Mouse (Mus musculus) neutrophil, adult 5-6 weeks (primary cell): ENCODE data around the gene Carhsp1. TPM values are rescaled to one million over a fixed set of nuclear protein-coding genes. Genes with fewer than 3 reads are reported as not detected.

ENCODE experiments used
- ATAC-seq: fragments of 151-379, 151-347 bp; 2 replicates; pipeline ENCODE4 v1.8.0; 2017; ENCODE audit warnings: mild to moderate bottlenecking, moderate TSS enrichment; ENCODE audit not compliant: insufficient number of reproducible peaks, poor library complexity, low FRiP score, severe bottlenecking; ENCODE audit errors: extremely low read depth
- total RNA-seq: library from RNA; stranded (forward); fragments of 200-1000 nt; gene quantifications from 2 replicates; pipeline ENCODE4 v1.2.3, GENCODE M21; 2017

Gene Carhsp1
- 75.4 and 77.4 TPM in 2 replicates for total RNA-seq

DNA sequence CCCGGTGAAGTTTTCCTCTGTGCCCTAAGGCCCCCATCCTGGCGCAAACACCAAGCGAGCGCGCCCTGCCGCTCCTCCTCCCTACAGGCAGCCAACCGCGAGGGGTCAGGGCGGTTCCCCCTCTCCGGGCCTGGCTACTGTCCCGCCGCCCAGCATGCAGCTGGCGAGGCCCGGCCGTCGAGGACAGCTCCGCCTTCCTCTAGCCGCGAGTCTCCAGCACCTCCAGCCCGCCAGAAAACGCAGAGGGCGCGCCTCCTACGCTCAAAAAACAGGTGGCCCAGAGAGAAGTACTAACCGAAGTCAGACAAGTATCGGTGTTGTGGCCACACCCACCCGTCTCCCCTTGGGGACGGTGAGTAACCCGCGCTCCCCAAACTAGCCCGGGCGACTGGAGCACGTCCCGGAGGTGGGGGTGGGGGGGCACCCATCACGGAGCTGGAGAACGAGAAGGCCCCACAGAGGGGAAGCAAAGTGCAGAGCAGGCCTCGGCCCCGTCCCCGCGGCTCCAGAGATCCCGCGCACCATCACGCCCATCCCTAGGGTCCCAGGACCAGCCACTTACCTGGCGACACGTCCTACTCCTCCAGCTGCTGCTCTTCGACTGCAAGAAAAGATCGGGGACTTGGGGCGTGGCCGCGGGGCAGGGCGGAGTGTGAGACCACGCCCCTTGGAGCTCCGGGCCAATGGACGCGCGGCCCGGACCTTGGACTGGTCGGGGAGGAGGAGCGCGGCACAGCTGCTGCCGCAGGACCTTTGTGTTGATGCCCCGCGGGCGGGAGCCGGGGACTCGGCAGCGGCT lies at the start of gene Carhsp1:
Gene Carhsp1, minus strand, starts transcription at position 605 of the 799 bp plus-strand sequence.
- ATAC-seq = peak; percentile 73

DNA sequence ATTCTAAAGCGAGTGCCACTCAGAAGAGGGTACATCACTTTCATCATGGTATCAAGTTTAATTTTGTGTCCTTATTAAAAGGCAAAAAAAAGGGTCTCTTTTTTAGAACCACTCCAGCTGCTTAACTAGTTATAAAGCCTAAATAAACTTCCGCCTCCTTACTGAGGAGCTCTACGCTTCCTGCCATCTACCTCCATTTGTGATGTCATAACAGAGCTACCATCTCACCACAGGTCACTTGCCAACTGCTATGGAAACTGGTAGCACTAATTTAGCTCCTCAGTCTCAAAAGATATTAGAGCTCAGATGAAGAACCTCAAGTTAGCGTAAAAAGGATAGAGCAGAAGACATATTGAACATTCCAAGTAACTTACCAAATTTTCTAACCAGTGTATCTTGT lies 48.5 kb upstream of the Carhsp1 start:
- ATAC-seq = no peak

DNA sequence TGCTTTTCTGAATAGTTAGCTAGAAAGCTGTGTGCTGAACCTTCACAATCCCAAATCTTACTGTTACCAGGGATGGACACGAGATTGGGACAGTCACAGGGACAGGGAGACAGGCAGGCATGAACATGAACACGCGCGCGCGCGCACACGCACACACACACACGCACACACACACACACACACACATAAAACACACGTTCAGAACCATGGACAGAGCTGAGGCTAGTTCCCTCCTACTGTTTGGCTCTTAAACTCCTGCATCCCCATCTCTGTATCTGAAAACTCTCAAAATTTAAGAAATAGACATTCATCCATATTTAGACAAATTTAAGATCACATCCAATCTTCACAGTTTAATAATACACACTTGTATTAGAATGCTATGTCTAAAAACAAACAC lies 45.8 kb upstream of the Carhsp1 start:
- no peak for ATAC-seq

DNA sequence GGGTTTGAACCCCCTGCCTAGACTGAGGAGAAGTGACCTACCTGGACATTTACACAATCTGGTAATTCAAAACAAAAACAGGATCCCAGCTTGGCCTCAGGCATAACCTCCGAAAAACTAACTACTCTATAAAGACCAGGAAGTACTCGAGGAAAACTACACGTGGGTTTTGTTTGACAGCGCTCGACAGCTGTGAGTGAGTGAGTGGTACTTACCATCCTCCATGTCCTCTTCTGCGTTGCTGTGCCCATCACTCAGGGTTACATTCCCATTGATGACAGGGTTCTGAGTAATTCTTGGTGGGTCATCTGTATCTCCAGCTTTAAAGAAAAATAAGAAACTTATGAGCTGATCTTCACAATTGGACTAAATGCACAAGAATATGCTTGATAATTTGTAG lies 44.3 kb upstream of the Carhsp1 start:
- no peak for ATAC-seq

DNA sequence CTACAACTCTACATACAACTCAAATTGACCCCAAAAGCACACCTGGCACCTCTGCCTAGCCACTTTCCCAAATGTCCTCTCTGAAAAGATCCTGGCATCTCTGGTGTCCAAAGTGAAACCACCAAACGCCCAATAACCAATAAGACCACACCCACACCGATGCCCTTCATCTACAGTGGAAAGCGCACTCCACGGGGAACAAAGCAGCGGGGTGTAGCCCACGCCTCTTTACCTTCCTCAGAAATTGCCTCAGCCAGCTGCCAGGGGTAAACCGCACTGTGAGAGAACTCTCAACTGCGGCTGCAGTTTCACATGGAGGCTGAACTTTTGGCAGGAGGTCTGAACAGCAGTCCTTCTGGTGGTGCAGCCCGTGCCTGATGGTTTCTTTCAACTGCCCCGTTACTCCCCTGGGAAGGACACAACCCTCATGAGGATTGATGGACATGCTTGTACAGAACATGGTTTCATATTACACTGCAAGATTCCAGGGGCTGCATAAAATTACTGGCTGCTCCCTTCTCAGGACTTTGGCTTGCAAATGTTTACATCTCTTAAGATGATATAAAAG lies 43.6 kb upstream of the Carhsp1 start:
- no peak for ATAC-seq

DNA sequence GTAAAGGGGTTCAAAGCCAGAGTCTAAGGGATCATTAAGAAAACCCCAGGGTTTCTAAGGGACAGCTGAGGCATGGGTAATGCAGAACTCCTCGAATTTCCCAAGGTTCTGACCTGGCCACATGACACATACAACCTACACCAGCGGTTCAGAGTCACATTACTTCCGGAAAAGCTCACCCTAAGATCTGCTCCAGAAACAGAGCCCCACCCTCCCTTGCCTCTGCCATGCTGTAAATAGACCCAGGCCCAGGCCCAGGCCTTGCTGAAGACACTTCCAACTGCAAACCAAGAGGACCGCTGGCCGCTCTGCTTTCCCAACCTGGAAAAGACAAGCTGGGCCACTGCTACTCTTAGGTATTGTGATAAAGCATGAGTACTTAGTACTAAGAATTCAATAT lies 42.9 kb upstream of the Carhsp1 start:
- no peak for ATAC-seq

DNA sequence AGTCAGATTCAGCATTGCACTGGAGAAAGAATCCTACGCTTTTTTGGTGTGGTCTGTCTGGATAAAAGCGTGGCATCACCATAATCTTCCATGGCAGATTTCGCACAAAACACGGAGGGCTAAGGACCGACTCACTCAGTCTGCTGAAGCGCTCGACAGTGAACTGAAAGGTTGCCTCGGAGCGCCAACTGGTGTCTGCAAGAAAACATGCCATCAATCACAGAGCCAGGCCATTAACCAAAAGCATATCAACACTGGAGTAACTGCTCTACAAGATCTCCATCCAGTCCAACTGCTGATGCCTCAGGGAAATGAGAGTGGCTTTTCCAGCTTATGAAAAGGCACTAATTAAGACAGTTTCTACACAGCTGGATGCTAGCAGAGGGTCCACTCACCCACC lies 40.0 kb upstream of the Carhsp1 start:
- no peak for ATAC-seq

DNA sequence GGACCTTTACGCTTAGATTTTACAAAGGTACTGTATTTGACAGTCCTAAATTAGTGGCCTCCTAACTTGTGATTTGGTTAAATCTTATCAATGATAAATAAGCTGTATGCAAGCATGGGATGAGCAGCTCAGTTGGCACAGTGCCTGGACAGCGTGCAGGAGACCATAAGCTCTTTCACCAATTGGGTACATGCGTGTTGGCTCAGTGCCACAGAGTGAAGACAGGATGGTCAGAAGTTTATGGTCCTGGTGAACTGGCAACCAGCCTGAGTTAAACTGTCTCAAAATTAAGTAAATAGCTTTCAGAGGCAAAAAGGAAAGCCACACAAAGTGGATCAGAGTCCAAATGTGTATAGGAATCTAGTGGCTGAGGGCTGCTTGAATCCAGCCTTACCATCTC lies 28.6 kb upstream of the Carhsp1 start:
- no peak for ATAC-seq

DNA sequence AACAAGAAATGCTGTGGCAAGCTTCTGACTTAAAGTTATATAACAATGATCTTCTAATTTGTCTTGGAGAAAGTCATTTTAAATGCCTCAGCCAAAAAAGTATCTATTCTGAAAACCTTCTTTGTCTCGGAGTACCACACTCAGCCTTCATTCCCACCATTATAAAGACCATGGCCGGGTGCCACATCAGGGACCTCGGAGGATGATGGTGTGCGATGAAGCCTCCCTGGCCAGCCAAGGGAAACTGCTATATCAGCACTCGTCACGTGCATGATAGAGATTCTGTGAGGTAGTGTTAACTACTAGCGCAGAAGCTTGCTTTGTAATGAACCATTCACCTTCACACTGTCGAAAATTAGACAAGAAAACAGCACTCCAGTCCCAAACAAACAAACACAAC lies 27.6 kb upstream of the Carhsp1 start:
- no peak for ATAC-seq

DNA sequence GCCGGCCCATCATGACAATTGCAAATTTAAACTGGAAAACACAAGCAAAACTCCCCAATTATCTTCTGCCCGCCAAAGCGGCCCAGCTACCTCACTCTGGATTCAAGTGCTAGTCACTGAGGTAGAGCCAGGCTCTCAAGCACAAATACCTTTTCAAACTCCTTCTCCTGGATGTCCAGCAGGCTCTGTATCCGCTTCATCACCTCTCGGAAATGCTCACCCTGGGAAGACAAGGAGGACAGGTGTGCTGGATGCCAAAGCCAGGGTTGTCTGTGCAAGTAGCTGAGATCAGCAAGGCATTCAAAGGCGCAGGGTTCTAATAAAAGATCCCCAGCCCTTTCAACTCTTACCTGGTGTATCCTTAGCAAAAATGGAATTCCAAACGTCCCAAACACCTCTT lies 19.3 kb upstream of the Carhsp1 start:
- ATAC-seq = no peak

DNA sequence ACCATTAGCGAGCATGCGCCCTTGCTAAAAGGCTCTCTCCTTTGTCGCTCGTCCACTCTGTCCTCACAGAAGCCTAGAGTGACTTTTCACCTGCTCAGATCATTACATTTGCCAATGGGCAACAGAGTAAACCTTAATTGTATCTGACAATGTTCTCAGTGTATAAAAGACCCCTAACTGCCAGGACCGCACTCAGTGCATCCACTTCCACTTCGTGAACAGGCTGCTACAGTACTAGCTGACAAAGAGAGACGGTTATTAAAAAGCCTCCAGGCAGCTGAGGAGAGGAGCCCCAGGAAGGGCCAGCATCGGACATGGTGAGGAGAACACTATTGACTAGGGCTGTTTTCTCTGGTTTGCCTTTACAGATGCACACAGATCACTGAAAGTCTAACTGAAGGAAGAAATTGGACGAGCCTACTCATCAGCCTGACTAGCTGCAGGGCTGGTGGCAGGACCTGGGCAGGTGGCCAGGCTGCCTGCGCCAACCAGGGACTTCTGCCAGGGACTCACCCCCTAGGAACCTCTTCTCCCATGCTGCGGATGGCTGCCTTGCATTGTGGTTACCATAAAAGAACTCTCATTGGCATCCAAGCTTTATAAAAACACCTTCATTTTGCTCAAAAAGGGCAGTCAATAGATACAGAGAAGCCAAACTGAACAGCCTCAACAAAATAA lies 18.2 kb upstream of the Carhsp1 start:
- ATAC-seq = no peak

DNA sequence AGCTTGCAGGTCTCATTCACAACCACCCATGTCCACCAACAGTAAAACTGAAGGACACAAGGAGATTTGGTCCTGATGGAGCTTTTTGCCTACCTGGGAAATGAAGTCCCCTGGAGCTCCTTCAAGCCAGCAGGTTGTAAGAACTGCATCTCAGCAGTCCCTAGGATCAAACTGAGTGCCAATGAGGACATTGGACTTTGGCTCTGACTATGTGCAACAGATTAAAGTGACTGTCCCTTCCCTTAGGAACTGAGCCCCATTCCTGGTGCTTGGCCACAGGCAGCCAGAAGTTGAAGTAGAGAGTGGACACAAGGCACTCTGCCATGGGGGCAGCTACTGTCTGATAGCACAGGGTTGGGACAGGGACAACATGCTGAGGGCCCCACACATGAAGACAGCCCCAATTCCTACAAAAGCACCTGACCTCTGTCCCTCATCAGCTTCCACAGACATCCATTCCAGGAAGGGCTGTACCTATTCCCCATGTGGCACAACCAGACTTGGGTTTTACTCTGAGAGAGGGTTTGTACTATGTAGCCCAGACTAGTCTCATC lies 15.7 kb upstream of the Carhsp1 start:
- no peak for ATAC-seq

DNA sequence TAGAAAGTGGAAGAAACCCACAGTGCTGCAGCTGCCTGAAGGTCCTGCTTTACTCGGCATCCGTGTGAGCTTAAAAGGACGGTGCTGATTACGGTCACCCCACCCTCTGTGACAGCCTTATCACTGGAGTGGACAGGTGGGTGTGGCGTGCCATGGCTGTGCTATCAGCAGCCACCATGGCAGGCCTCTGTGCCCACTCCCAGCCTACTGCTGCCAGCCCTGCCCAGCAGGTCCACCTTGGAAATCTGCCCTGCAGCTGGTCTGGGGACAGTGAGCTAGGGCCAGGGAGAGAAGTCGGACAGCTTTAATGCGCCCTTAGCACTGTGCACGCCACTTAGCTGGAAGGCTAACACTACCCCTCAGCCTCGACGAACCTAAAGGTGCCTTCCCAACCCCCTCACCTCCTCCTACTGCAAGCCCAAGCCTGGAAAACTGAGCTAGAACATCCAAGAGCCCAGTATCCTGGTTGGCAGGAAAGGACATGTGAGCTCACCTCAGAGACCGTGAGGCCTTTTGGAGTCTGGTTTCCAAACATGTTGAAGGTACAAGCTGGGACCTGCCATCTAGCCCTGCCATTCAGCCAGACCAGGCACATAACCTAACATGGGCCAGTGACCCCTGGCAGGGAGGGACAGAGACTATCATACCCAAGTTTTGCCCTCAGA lies 15.0 kb upstream of the Carhsp1 start:
- no peak for ATAC-seq

DNA sequence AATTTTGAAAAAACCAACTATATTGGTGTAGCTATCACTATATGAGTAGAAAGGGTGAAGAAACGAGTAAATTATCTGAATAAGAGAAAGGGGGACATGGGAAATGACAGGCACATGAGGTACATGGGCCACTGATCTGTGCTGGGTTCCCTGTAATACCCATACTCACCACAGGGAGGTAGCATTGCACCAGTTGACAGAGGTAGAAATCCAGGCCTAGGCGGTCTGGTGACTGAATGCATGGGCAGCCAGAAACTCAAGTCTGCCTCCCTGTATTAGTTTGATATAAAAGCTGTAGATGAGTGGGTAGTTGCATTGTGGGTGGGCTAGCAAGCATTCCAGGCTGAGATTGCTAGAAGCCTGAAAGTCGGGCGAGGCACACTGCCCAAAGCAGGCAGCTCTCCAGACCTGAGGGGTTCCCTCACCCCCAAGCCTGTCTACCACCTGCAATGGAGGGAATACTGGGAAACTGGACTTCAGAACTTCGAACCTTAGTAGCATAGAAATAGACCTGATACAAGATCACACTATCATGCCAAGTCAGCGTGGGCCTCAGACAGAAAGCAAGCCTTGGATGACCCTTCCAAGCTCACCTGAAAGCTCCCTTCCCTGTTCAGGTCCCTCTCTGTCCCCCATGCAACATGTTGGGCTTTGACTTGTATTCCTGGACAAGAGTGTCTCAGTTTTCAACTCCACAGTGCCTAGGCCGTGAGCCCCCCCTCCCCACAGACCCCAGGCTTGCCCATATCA lies 14.3 kb upstream of the Carhsp1 start:
- peak; percentile 83 for ATAC-seq

DNA sequence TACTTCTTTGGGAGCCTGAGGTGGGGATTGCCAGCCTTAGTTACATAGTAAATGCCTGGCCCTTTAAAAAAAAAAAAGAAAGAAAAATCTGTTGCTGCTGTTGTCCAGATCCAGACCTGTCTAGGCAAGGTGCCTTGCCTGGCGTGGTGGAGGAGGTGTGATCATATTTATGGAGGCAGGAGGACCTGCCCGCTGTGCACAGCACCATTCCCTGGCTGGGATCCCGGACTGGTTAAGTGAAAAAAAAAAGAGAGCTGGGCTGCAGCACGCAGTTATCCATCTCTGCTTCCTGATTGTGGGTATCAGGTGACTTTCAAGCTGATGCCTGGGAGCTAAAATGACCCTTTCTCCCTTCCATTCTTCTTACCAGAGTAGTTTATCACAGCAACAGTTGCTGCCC lies 13.1 kb upstream of the Carhsp1 start:
- no peak for ATAC-seq

DNA sequence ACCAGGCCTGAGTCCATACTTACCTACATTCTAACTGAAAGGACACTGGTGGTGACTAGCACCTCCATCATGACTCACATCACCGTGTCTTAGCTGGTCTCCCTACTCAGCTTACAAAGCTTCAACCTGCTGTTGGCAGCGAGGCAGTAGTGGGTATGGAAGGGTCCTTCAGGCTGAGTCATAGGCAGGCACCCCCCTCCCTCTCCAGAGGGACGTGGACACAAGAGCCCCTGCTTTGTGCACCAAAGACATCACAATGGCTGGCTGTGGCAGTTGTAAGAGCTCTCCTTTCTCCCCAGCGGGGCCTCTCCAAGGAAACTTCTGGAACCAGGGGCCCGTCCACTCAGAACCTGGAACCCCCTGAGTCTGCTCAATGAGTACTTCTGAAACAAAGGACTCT lies 8.5 kb upstream of the Carhsp1 start, which contains the start of gene Gm5767:
Gene Gm5767, plus strand, starts transcription at position 301 of the 400 bp plus-strand sequence.
- no peak for ATAC-seq

DNA sequence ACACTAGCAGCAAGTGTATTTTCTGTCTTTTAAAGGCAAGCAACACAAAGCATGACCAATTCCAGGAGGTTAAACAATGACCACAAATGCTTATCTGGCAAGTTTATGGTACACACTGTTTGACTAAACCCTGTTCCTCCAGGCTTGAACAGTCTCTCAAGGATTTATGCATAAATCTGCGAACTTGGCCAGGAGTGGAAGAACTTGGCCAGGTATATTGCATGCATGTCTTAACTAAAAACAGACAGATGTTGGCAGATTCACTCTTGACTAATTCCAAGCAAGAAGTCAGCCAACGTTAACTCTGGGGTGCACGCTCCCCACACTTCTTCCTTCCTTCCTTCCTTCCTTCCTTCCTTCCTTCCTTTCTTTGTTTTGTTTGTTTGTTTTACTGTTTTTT lies 7.8 kb upstream of the Carhsp1 start:
- no peak for ATAC-seq

DNA sequence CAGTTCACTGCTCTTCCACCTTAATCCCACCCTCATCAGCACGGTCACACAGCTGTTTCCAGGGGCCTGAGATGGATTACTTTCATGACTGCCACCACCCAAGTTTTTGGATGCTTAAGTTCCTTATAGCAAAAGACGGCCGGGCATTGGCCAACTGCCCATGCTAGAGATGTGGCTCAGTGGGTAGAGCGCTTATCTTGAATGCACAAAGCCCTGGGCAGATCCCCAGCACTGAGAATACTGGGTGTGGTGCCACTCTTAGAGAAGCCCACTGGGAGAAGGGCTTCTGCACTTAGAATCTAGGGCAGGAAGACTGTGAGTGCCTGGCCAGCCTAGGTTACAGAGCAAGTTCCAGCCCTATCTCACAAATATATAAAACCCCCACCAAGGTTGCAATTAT lies 6.7 kb upstream of the Carhsp1 start:
- no peak for ATAC-seq

DNA sequence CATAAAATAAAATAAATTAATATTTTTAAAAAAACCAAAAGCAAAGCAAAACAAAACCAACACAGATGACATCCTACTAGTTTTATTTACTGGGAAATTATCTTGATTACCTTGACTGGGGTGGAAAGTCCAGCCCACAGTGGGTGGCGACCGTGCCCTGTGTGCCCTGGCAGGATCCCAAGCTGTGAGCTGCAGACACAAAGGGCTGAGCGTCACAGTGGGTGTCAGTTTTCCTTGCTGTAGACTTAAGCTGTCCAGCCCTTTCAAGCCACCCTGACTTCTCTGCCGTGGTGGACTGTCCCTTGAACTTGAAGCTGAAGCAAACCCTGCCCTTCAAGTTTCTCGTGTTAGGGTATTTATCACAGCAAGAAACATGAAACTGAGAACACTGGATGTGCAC lies 6.1 kb upstream of the Carhsp1 start:
- ATAC-seq = no peak
